Mouse (Mus musculus) thymus, postnatal 10 days (tissue): Measurements from ENCODE around the gene Coro1c.

ENCODE experiments used
- DNase-seq, 2 experiments: peaks; one replicate each; pipeline ENCODE4 v3.0.0; 2021; ENCODE audit warnings: low spot score in 2 of 2

Gene Coro1c

DNA sequence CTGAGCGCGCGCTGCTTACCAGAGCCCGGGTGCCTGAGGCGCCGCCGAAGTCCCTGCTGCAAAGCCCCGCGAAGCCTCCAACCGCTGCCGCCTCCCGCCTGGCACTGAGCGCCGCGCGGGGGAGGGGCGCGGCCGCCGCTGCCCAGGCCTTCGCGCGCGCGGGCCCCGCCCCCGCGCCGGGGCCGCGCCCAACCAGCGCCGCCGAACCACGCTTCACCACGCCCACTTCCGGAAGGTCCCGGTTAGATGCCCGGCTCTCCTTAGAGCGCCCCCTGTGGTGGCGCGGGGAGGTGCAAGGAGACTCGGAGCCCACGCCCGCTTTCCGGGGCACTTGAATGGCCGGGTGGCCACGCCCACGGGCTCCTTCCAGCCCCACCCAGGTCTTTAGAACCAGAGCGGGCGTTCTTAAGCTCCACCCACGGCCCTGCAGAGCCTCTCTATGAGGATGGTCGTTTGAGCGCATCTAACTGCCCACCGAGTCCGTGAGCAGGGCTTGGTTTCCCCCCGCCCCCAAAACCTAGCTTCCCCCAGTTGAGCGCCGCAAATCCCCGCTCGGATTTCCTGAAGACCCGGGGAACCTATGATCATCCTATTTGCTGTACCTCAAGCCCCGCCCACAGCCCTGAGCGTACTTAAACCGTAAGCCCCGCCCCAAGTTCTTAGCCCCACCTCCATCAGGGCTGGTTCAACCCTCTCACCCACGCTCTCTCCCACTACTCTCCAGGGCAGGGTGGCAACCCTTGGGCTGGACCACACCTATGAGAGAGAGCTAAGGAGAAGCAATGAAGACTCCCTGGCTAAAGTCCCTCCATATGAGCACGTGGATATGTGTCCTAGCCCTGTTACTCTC lies at the start of gene Coro1c:
Gene Coro1c (minus strand): TSS at position 167 of the 850 bp plus-strand sequence.
- peak; percentile 95 to 100 for DNase-seq

DNA sequence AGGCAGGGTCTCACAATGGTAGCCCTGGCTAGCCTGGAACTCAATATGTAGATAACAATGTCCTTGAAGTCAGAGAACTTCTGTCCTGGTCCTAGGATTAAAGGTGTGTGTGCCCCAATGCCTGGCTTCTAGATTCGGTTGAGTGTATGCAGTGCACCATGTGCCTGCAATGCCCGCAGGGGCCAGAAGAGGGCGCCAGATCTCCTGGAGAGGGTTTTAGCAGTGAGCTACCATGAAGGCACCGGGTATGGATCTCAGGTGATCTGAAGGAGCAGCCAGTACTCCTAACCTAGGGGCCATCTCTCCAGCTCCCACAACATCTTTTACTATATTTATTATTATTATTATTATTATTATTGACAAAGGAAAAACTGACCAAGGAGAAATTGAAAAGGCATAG lies 48.0 kb upstream of the Coro1c start:
- peak; percentile 62 to 85 for DNase-seq

DNA sequence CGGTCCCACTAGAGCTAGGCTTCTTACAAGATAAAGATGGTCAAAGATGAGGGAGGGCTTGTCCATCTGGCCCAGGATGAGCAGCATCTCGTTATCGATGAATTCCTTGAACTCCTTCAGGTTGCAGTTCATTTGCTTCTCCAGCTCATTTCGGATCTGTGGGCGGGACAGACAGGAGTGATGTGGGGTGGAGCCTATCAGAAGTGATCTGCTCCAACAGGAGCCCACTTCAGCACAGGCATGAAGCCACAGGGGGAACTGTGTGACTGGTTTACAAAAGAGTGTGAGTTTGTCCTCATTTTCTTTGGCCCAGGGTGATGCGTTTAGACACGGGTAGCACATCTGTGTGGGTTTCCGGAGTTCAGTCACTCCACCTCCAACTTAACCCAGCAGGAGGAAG lies 47.1 kb upstream of the Coro1c start:
- peak in 1 of 2 experiments; percentile 4 for DNase-seq

DNA sequence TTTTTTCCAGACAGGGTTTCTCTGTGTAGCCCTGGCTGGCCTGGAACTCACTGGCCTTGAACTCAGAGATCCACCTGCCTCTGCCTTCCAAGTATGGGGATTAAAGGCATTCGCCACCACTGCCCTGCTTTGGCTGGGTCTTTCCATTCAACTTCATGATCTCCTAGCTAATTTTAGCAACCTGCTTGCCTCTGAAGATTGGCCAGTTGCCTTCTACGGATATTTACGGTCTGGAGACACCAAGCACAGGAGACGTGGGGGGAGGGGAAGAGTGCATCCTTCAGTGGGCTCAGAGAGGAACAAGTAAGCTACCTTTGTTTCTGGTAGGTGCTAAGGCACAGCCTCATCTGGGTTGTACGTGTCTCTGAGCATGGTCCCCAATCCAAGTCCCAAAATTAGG lies 46.7 kb upstream of the Coro1c start:
- DNase-seq, result no peak

DNA sequence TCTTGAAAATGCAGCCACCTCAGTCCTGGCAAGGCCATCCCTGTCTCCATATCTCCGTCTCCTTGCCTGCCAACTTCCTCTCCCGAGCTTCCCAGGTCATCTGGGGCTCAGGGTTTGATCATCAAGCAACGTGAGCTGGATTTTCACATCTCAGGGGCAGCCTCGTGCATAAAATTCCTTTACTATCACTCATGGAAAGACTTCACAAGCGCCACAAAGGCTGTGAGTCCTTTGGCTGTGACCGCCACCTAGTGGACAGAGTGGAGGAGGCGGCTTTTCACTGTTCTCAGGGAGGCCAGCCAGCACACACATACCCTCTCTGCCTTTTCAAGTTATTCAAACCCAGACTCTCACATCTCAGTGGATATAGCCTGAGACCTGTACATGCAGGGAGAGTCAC lies 45.9 kb upstream of the Coro1c start:
- DNase-seq, result peak; percentile 56 to 81

DNA sequence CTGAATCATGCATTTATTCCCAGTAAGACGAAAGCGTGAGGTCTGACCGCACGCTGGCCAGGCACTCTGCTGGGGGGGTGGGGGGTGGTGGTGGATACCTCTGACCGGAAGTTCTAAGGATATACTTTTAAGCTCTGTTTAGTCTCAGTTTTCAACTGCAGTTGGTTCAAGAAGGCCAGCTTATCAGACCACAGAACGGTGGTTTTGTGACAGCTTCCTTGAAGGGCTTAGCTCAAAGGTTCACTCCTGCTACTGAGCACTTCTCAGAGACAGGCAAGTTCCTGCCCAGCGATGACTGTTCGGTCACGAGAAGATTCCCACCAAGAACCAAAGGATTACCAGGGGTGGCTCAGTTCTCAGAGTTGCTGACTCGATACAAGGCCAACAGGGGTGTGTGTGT lies 44.0 kb upstream of the Coro1c start:
- no peak for DNase-seq

DNA sequence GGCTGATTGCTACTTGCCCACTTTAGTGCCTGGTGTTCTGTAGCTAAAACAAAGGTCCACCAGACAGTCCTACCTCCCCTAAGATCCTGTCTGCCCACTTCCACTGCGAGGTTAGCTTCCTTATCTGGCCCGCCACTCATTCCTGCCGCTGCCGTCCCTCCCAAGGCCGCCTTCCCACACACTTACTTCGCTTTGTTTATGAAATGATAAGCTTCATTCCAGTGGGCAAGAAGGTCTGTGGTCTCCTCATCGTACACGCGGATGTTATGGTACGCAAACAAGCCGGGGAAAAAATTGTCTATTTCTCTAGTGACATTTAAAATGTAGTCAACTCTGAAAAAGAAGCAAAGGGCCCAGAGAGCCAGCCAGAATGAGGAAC lies 43.1 kb upstream of the Coro1c start:
- DNase-seq, result no peak

DNA sequence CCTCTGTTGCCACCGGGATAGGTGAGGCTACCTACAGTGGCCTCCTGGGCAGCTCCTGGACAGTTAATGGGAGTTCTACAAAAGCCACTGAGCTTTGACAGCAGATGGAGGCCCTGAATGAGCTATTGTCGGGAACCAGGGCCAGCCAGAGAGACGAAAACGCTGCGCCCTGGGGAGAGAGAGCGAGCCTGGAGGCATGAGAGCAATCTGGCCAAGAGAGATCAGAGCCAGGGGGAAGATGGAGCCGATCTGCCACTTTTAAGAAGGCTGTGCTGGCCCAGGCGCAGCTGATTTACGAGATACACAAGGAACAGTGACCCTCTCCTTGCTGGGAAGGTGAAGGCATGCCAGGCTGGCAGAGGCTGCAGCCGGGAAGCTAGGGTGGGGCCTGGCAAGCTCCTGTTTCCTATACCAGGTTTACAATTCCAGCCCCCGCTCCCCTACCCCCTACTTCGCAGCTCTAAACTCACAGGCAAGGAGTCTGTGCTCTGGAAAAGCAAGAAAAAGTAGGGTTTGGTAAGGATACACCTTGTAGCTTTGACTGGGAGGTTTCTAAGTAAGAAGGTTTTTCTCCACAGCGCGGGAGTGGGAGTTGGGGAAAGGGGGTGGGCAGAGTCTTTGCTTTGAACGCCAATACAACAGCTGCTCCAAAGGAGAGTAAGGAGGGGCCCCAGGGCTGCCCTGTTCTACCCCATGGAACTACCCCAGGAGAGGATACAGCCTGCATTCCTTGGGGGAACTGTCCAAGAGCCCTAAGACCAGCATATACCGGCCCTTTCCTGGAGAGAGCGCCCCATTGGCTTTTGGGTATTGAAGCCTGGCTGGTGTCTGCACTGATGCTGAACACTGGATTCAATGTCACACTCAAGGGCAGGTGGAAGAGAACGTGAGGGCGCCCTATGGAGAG lies 42.5 kb upstream of the Coro1c start:
- no peak for DNase-seq

DNA sequence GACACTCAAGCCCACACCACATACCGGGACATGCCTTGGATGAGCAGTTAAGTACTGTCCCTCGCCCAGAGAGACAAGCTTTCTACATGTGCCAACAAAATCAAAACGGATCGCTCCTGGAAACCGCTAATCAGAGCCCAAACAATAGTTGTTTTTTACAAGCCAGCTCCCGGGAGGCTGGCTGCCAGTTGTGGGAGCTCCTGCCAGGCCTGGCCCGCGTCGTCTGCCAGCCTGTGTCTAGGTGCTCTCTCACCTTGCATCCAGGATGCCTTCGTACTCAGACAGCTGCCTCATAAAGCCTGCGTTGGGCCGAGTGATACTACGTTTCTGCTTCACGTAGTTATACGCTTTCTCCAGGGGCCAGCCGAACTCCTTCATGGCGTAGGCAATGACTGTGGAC lies 41.6 kb upstream of the Coro1c start:
- DNase-seq, result no peak

DNA sequence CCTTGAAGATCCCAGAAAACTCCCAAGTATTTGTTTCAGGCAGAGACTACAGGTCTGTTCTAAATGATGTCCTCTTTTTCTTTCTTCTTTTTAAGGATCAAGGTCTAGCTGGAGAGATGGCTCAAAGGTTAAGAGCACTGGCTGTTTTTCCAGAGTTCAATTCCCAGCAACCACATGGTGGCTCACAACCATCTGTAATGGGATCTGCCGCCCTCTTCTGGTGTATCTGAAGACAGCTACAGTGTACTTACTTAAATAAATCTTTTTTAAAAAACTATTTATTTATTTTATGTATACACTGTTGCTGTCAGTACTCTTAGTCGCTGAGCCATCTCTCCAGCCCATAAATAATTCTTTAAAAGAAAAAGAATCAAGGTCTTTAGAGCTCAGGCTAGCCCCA lies 38.7 kb upstream of the Coro1c start:
- no peak for DNase-seq

DNA sequence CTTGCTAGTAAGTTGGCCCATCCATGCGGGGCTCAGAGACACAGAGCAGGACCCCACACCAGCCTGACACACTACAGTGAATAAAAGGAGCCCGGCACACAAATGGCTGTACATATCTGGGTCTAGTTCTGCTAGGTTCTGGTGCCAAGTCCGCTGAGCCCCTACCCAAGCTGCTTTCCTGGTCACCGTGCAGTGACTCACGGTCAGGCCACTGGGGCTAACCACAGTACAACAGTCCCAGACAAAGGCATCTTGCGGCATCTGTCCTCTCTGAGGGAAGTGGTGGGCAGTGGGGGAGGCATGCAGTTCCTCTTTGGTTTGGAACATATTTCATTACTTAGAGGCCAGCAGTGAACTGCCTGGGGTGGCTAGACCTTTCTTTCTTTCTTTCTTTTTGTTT lies 36.6 kb upstream of the Coro1c start:
- DNase-seq, result no peak

DNA sequence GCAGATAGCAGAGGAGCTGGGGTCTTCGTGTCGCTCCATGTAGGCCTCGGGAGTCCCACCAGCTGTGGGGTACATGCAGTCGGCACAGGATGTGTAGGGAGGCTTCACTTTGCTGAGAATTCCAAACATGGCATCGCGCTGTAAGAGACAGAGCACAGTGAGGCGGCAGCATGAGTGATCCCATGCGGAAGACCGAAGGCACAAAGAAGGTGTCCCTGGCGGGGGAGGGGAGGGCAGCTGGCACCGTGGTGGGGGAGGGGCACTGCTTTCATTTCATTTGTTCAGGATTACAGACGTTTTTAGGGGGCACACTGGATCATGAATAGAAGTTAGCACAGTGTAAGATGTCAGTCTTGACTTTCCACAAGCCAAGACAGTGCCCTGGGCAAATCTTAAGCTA lies 34.8 kb upstream of the Coro1c start:
- DNase-seq, result no peak

DNA sequence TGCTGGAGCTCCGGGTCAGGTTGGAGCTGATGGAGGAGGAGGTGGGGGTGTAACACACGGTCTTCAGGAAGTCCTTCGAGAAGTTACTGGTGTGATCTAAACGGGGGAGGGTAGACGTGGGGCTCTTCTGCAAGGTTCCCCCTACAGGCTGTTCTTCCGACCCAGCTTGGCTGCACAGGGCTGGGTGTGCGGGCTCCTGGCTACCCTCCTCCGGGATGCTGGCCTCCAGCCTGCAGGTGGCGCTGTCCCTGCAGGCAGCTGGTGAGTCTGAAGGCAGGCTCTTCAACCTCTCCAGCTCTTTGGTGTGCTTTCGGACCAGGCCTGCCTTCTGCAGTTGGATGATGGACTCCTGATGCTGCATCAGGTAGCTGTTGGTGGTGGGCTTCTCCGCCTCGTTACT lies 34.0 kb upstream of the Coro1c start:
- DNase-seq, result no peak

DNA sequence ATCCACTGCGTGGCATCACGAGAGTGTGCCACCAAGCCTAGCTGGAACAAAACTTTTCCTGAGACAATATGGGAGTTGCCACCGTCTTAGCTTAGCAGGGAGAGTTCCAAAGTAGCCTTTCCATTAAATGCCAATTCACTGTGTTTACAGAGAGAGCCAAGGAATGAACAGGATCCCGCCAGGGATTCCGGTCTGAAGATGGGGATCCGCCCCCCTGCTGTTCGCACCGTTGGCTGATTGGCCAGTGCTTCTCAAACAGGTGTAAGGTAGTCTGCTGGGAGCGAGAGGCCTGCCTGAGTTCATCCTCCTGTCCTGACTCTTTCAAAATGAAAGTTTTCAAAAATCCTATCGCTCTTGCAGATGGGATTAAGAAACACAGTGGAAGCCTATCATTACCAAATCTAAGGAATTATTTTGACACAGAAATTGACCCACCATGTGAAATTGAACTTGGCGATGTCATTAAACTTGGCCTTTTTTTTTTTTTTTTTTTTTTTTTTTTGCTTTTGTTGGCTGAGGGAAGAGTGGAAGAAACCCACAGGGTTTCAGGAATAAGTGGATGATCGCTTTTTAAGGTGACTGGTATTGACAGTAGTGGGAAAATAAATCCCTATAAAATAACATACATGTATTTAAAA lies 30.8 kb upstream of the Coro1c start:
- no peak for DNase-seq

DNA sequence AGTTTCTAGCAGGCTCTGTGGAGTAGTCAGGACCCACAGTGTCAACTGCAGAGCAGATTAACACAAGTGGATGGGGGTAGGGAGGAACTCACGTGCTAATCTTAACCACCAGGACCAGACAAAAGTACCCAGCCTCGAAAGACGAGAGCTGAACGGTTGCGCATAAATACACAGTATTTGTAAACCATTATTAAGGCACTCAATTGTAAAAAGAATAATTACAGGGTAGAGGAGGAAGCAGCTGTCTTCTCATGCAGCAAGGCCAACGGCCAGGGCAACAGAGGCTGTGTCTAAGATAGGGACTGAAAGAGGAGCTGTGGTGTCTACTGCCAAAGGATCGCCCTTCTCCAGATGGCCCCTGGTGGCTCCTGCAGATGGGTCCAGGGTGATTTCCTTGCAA lies 29.1 kb upstream of the Coro1c start:
- no peak for DNase-seq

DNA sequence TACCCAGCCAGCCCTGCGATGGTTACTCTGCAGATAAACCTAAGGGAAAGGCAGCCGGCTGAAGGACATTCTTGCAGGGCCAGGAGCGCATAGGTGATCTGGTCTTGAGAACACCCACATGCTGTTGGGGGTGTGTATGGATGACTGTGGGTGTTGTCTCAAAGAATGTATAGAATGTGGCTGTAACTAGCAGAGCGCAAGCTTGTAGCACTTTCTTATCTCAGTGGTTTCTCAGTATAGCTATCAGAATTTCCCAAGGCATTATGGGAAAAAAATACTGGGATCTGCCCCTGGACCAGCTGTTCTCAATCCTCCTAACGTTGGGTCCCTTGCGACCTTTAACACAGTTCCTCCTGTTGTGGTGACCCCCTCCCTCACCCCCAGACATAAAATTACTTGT lies 25.3 kb upstream of the Coro1c start:
- no peak for DNase-seq

DNA sequence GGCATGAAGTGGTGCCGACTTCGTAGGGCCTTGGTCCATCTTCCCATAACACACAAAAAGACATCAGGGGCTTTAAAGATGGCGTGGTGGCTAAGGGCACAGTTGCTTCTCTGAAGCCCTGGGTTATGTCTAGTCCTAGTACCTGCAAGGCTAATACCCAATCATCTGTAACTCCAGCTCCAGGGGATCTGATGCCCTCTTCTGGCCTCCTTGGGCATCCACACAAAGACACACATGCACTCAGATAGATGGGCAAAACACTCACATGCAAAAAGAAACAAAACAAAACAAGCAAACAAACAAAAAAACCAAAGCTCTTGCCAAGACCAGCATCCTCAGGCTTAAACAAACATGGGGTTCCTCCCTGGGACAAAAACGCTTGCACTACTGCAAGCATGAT lies 24.9 kb upstream of the Coro1c start:
- DNase-seq, result no peak

DNA sequence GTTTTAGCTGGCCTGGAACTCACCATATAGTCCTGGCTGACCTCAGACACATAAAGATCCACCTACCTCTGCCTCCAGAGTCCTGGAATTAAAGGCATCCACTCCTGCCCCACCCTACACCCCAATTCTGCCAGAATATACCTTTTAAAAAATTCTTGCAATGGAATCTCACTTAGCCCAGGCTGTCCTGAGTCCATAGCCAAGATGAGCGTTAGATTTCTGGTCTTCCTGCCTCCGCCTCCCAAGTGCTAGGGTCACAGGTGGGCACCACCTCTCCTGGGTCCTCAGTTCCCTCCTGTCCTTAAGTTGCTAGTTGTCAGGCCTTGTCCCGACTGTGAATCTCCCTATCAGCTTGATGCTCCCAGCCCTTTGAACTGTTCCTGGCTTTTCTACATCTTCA lies 23.8 kb upstream of the Coro1c start:
- DNase-seq, result no peak

DNA sequence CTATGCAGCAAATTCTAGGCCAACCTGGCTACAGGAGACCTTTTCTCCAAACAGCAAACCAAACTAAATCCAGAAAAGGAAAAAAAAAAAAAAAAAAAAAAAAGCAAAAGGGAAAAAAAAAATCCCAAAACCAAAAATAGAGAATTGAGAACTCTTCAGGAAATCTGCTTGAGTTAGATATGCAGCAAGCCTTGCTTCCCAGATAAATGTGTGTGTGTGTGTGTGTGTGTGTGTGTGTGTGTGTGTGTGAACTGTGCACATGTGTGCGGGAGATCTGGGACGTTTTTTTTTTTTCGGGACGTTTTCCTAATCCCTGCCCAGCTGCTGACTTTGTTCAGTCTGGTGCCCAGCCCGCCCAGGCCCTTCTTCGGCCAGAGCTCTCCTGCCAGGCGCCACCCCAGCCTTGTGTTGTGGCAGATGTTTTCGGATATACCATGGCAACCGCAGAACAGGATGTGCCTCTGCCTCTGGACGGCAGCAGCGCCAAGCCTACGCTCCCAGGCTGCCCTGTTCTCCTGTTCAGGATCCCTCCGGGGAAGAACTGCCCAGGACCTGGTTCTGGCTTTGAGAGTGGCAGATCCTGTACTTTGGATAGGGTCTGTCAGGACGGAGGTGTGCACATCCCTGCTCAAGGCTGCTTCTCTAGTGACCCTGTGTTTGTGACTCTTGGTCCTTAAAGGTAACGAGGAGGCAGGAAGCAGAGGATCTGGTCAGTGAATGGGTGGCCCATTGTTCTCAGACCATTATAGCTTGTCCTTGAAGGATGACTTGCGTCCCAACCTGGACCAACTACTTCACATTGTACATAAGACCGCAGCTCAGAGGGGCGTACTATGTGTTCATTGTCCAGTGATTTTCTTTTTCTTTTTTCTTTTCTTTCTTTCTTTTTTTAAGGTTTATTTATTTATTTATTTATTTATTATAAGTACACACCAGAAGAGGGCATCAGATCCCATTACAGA lies 22.4 kb upstream of the Coro1c start:
- DNase-seq, result no peak

DNA sequence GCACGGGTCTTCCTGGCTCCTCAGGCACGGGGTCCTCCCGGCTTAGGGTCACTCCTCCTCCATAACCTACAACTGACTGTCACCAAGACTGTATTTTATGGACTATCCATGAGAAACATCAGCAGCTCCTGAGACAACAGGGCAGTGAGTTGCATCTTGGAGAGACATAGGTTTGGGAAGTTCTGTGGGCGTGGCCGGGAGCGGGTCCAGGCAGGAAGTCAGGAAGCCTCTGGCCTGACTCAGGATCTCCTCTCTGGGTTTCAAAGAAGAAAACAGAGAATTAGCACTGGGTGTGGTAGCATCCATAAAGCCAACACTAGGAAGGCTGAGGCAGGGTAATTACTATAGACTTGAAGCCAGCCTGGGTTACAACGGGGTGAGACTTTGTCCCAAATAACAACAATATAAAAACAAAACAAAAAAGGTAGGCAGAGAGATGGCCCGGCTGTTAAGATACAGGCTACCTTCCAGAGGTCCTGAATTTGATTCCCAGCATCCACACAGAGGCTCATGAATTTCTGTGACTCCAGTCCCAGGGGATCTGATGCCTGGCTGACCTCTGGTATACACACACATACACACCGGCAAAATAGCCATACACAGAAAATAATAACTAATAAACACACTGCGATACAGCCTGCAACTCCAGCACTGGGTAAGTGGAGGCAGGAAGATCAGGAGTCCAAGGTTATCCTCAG lies 21.5 kb upstream of the Coro1c start:
- DNase-seq, result no peak

DNA sequence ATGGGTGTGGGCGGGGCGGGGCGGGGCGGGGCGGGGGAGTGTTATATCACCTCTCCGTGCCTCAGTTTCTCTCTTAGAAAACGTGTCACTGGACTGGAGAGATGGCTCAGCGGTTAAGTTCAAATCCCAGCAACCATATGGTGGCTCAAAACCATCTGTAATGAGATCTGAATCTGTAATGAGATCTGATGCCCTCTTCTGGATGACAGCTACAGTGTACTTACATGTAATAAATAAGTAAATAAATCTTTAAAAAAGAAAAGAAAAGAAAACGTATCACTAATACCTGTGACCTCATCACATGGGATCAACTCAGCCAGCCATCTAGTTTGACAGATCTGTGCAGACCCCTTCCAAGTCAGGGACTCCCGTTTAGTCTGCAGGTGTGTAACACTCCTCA lies 21.0 kb upstream of the Coro1c start:
- DNase-seq, result no peak
